Mouse (Mus musculus): ENCODE data around the gene BC025446. TPM values are rescaled to one million over a fixed set of nuclear protein-coding genes. Genes with fewer than 3 reads are reported as not detected.

Gene BC025446
- polyA plus RNA-seq, 1 experiment from 2014 or later, result not detected

DNA sequence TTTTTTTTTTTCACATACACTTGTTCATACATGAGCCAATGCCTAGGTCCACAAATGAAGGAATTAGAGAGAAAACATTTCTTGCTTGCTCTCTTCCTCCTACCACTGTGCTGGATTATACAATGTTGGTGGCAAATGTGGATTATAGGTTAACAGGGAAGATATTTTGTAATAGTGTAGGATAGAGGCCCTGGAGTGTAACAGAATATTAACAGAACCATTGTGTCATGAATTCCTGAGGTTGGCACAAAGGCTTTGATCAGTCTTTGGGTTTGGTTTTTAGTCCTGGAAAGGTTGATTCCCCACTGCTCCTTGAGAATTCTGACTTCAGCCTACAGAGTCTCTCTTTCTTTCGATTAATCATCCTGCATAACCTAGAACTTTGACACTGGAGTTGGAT, 50.5 kb downstream of the BC025446 start:
- WGBS, result 60% methylated on average over 1 of the region's 1 CpGs
- Histone ChIP-seq H3K9me3 (no peaks in the 10 kb centered on the region), H3K4me1 (no peaks in the 10 kb centered on the region), H3K27ac (no peak overlapping the region), H3K27me3 (no peaks in the 10 kb centered on the region), H3K9ac (no peak overlapping the region), H3K36me3 (no peaks in the 10 kb centered on the region), H3K4me3 (no peak overlapping the region), H3K4me2 (no peak overlapping the region)
- no peak for ATAC-seq (ENCODE audit: insufficient number of reproducible peaks, low FRiP score, low TSS enrichment, low read depth)

DNA sequence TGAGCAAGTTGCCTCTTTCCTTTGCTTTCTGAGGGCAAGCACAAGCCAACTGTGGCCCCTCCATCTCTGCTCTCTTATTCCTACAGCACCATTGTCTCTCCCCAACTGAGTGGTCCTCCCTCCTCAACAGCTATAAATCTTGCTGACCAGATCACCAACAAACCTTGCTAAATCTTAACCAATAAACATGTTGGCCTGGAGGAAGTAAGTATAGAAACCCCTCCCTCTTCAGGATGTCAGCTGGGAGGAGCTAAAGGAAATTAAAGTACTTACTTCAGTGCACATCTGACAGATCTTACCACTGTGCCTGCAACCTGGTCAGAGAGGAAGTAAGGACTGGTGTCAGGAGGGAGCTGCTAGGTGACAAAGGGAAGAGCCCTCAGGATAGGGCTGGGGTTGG, 51.9 kb downstream of the BC025446 start, which contains the start of gene Ly6f:
Ly6f (plus strand) TSS at position 301 of the 400 bp plus-strand sequence.
- Histone ChIP-seq H3K4me1 (no peaks in the 10 kb centered on the region), H3K27ac (no peak within 1 kb of the TSS), H3K4me3 (no peak within 1 kb of the TSS), H3K9me3 (no peaks in the 10 kb centered on the region), H3K4me2 (no peak within 1 kb of the TSS), H3K9ac (no peak within 1 kb of the TSS), H3K27me3 (no peaks in the 10 kb centered on the region), H3K36me3 (no peaks in the 10 kb centered on the region)
- no peak for ATAC-seq (ENCODE audit: insufficient number of reproducible peaks, low FRiP score, low TSS enrichment, low read depth)

DNA sequence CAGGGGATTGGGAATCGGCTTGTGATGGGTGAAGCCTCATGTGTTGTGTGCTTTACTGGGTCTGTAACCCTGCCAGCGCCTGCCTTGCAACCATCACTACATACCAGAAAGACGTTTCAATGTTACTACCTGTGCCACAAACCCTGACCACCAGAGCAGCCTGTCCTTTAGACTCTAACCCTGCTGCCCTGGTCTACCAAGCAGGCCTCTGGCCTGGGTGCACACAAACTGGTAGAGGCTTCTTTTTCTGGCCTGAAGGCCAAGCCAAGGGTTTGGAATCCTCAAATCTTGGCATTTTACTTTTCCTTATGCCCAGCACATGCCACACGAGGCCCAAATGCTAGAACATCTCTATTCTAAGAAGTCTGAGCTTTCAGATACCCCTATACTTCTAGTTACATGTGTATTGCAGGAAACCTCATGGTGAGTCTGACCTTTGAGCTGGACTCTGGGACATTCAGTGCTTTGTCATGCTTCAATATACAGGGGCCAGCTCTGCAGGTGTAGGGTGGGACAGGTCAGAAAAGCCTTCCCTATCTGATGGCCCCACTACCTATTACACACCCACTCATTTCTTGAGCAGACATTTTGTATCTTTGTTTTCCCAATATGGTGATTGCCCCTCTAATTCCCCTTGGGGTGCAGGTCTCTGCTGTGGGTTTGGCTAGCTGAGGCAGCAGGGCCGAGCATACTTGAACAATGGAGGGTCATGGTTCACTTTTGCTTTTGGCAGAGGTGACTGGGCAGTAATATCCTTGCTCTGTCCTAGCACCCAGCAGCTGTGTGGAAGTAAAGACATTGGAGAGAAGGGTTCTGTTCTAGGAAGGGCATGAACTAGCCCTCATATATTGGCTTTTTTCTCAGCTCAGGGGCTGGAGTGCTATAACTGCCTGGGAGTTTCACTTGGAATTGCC, 53.0 kb downstream of the BC025446 start:
- H3K4me3 ChIP-seq, result no peak overlapping the region
- H3K4me1 ChIP-seq, result no peaks in the 10 kb centered on the region
- no peak overlapping the region for H3K27ac ChIP-seq
- ATAC-seq (ENCODE audit: insufficient number of reproducible peaks, low FRiP score, low TSS enrichment, low read depth), result no peak
- H3K27me3 ChIP-seq, result no peaks in the 10 kb centered on the region
- H3K36me3 ChIP-seq, result no peaks in the 10 kb centered on the region
- 74% methylated on average over 5 of the region's 5 CpGs for WGBS
- H3K4me2 ChIP-seq, result no peak overlapping the region
- H3K9ac ChIP-seq, result no peak overlapping the region
- no peaks in the 10 kb centered on the region for H3K9me3 ChIP-seq

DNA sequence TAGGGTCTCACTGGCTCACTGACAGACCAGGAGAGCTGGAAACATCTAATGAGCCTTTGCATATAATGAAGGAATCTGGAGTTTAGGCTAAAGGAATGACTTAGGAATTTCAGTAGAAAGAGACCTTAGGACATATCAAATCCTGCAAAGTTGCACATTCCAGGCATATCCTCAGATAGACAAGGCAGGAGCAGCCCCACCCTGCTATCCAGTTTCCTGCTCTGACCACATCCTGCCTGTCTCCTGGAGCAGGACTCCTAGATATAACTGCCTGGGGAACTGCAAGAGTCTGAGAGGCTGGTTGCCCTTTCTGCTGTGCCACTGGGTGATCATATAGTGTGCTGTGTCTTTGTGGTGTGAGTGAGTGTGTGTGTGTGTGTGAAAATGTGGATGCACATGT, 54.0 kb downstream of the BC025446 start:
- ATAC-seq (ENCODE audit: insufficient number of reproducible peaks, low FRiP score, low TSS enrichment, low read depth), result no peak
- no peak overlapping the region for H3K4me3 ChIP-seq
- H3K4me2 ChIP-seq, result no peak overlapping the region
- H3K27me3 ChIP-seq, result no peaks in the 10 kb centered on the region
- no peaks in the 10 kb centered on the region for H3K4me1 ChIP-seq
- H3K9ac ChIP-seq, result no peak overlapping the region
- H3K9me3 ChIP-seq, result no peaks in the 10 kb centered on the region
- no peak overlapping the region for H3K27ac ChIP-seq
- H3K36me3 ChIP-seq, result no peaks in the 10 kb centered on the region

DNA sequence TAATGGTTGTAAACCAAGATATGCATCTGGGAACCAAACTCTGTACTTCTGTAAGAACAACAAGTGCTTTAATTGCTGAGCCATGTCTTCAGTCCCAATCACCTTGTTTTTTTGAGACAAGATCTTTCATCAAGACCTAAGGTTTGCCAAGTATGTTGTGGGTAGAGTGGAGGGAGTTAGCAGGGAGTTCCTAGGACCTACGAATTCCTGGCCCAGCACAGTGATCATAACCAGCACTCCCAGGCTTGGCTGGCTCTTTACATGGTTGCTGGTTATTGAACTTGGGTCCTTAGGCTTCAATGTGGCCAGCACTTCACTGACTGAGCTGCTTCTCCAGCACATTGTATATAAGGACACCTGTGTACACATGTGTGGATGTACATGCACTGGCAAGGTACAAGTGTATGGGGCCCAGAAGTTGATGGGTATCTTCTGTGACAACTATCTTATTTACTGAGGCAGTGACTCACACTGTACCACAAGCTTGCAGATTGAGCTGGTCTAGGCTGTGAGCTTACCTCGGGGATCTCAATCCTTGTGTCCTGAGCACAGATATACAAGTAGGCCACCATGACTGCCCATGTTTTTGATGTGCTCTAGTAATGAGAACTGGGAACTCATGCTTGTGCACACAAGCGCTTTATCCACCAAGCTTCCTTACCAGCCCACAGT, 54.7 kb downstream of the BC025446 start:
- H3K4me1 ChIP-seq, result no peaks in the 10 kb centered on the region
- no peak overlapping the region for H3K27ac ChIP-seq
- H3K9ac ChIP-seq, result no peak overlapping the region
- no peak overlapping the region for H3K4me3 ChIP-seq
- H3K4me2 ChIP-seq, result no peak overlapping the region
- 84% methylated on average over 3 of the region's 3 CpGs for WGBS
- ATAC-seq (ENCODE audit: insufficient number of reproducible peaks, low FRiP score, low TSS enrichment, low read depth), result no peak
- no peaks in the 10 kb centered on the region for H3K9me3 ChIP-seq
- H3K36me3 ChIP-seq, result no peaks in the 10 kb centered on the region
- H3K27me3 ChIP-seq, result no peaks in the 10 kb centered on the region

DNA sequence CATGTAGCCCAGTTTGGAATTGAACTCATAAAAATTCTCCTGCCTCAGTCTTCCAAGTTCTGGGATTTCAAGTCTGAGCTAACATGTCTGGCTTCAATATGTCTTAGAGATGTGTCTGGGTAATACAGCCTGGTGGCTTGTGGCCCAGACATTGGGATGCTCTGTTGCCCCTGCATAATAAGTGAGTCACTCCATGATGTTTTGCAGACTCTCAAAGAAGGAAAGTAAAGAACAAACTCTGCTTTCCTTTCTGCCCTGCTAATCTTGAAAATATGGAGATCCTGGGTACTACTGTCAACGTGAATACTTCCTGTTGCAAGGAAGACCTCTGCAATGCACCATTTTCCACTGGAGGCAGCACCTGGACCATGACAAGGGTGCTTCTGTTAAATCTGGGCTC, 55.2 kb downstream of the BC025446 start:
- WGBS, result 55% methylated on average over 1 of the region's 1 CpGs

DNA sequence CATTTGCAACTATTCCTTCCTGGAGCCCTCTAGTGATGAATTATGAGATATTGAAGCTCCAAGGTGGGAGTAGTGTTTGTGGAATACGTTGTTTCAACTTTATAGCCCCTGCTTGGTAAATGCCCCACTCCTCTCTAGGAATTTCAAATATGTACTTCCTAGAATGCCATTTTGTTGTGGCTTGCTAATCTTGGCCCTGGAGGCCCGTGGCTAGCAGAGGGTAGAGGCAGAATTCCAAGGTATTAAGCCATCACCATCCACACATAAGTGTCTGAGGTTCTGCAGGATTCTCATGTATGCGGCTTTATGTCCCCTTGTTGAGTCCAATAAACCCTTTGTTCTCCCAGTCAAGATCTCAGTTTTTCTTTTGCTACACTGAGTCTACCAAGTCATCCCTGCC, 55.7 kb downstream of the BC025446 start:
- Histone ChIP-seq H3K4me2 (no peak overlapping the region), H3K36me3 (no peaks in the 10 kb centered on the region), H3K4me1 (no peaks in the 10 kb centered on the region), H3K9me3 (no peaks in the 10 kb centered on the region), H3K9ac (no peak overlapping the region), H3K27me3 (no peaks in the 10 kb centered on the region), H3K4me3 (no peak overlapping the region), H3K27ac (no peak overlapping the region)
- ATAC-seq (ENCODE audit: insufficient number of reproducible peaks, low FRiP score, low TSS enrichment, low read depth), result no peak
- WGBS, result 60% methylated on average over 3 of the region's 3 CpGs

More for the DNA sequence above, 55.2 kb downstream of the BC025446 start:
- H3K9me3 ChIP-seq, result no peaks in the 10 kb centered on the region
- H3K27ac ChIP-seq, result no peak overlapping the region
- no peak overlapping the region for H3K4me3 ChIP-seq
- no peaks in the 10 kb centered on the region for H3K4me1 ChIP-seq
- H3K4me2 ChIP-seq, result no peak overlapping the region
- no peak overlapping the region for H3K9ac ChIP-seq
- H3K36me3 ChIP-seq, result no peaks in the 10 kb centered on the region
- H3K27me3 ChIP-seq, result no peaks in the 10 kb centered on the region
- ATAC-seq (ENCODE audit: insufficient number of reproducible peaks, low FRiP score, low TSS enrichment, low read depth), result no peak

Other genes with a start within 250 kb of the BC025446 start
- 0.17 TPM in 1 of 2 replicates, not detected in the other for gene Ly6i, start 232.9 kb upstream of the BC025446 start, polyA plus RNA-seq (2015; fragmentation: Nextera tagmentation; extraction: Ambion mirVana)
- gene Ly6a, start 218.3 kb upstream of the BC025446 start, polyA plus RNA-seq (2015; fragmentation: Nextera tagmentation; extraction: Ambion mirVana), result 12.0 and 17.6 TPM in 2 replicates
- 14.1 and 20.1 TPM in 2 replicates for gene Ly6c1, start 167.5 kb upstream of the BC025446 start, polyA plus RNA-seq (2015; fragmentation: Nextera tagmentation; extraction: Ambion mirVana)
- 1.1 and 1.4 TPM in 2 replicates for gene Ly6c2, start 104.4 kb upstream of the BC025446 start, polyA plus RNA-seq (2015; fragmentation: Nextera tagmentation; extraction: Ambion mirVana)
- not detected in 2 replicates for gene Ly6g, start 61.1 kb upstream of the BC025446 start, polyA plus RNA-seq (2015; fragmentation: Nextera tagmentation; extraction: Ambion mirVana)
- gene Ly6f, start 52.0 kb downstream of the BC025446 start, polyA plus RNA-seq (2015; fragmentation: Nextera tagmentation; extraction: Ambion mirVana), result not detected in 2 replicates